Mouse (Mus musculus): Measurements from ENCODE around the gene Gm5726. TPM values are rescaled to one million over a fixed set of nuclear protein-coding genes. Genes with fewer than 3 reads are reported as not detected.
"Not testable (repeated sequence)": the region's sequence is repeated elsewhere in the genome, so short reads cannot be mapped to it uniquely, and the experiment has no call there.

Gene Gm5726
- not detected in 2 replicates for polyA plus RNA-seq (2016; fragmentation: Nextera tagmentation; extraction: Ambion mirVana)

GRCm38 (mm10) chr7:20545657-20546056 is at the start of gene Gm5726:
Gm5726 (minus strand) TSS chr7:20545757.
- not testable (repeated sequence) for H3K27ac ChIP-seq; H3K27me3 ChIP-seq (replicated peaks); ATAC-seq (ENCODE audit: low FRiP score, low read depth); H3K9ac ChIP-seq; H3K4me3 ChIP-seq; H3K36me3 ChIP-seq; H3K9me3 ChIP-seq; H3K4me1 ChIP-seq; H3K4me2 ChIP-seq (replicated peaks)
- WGBS, result no CpG with 5 or more reads among the region's 1 CpGs

- not testable (repeated sequence) for H3K9me3 ChIP-seq; H3K27me3 ChIP-seq (replicated peaks); H3K4me1 ChIP-seq; H3K9ac ChIP-seq; H3K4me3 ChIP-seq; H3K36me3 ChIP-seq; H3K4me2 ChIP-seq (replicated peaks); H3K27ac ChIP-seq; ATAC-seq (ENCODE audit: low FRiP score, low read depth)
- WGBS, result no CpG with 5 or more reads among the region's 3 CpGs
These were observed 30.6 kb upstream of the Gm5726 start, which contains the start of gene Gm4141 for GRCm38 (mm10) chr7:20576141-20576540. Gm4141 (minus strand) TSS chr7:20576241.

DNA sequence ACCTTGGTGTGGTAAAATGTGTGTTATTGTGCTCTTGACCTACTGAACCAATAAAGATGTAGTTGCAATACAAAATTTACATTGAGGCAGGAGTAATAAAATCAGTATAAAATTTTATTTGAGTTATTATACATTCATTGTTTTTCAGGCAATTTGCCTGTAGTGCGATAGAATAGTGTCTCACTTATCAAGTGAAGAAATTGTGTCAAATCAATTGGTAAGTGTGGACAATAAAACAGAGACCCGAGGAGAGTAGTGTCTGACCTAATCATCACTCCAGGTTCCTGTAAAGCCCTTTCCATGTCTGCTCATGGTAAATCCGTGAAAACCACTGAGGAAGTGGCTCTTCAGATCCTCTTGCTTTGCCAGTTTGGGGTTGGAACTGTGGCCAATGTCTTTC is 12.0 kb downstream of the Gm5726 start, which contains the start of gene Vmn1r104:
Vmn1r104 (plus strand) TSS at position 301 of the 400 bp plus-strand sequence.
- not testable (repeated sequence) for H3K4me1 ChIP-seq; H3K27me3 ChIP-seq (replicated peaks); H3K9ac ChIP-seq; H3K9me3 ChIP-seq; H3K4me3 ChIP-seq; H3K27ac ChIP-seq; ATAC-seq (ENCODE audit: low FRiP score, low read depth); H3K4me2 ChIP-seq (replicated peaks); H3K36me3 ChIP-seq
- WGBS, result no CpG with 5 or more reads among the region's 3 CpGs

DNA sequence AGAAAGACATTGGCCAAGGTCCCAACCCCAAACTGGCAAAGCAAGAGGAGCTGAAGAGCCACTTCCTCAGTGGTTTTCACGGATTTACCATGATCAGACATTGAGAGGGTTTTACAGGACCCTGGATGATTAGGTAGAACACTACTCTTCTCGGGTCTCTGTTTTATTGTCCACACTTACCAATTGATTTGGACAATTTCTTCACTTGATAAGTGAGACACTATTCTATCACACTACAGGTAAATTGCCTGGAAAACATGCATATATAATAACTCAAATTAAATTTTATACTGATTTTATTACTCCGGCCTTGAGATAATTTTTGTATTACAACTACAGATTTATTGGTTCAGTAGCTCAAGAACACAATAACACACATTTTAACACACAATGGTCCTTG is 35.1 kb downstream of the Gm5726 start, which contains the start of gene Vmn1r103:
Vmn1r103 (minus strand) TSS at position 101 of the 400 bp plus-strand sequence.
- not testable (repeated sequence) for H3K27ac ChIP-seq; H3K36me3 ChIP-seq; ATAC-seq (ENCODE audit: low FRiP score, low read depth); H3K27me3 ChIP-seq (replicated peaks); H3K9ac ChIP-seq; H3K4me2 ChIP-seq (replicated peaks); H3K9me3 ChIP-seq; H3K4me3 ChIP-seq; H3K4me1 ChIP-seq
- no CpG with 5 or more reads among the region's 3 CpGs for WGBS

Other genes with a start within 250 kb of the Gm5726 start
- not detected in 2 replicates for gene Gm4133, start 211.7 kb downstream of the Gm5726 start, polyA plus RNA-seq (2016; fragmentation: Nextera tagmentation; extraction: Ambion mirVana)
- gene Gm5728, start 170.3 kb downstream of the Gm5726 start, polyA plus RNA-seq (2016; fragmentation: Nextera tagmentation; extraction: Ambion mirVana), result not detected in 2 replicates
- gene Vmn1r100, start 127.8 kb downstream of the Gm5726 start, polyA plus RNA-seq (2016; fragmentation: Nextera tagmentation; extraction: Ambion mirVana), result not detected in 2 replicates
- gene Vmn1r101, start 103.2 kb downstream of the Gm5726 start, polyA plus RNA-seq (2016; fragmentation: Nextera tagmentation; extraction: Ambion mirVana), result not detected in 2 replicates
- not detected in 2 replicates for gene Gm10670, start 70.8 kb downstream of the Gm5726 start, polyA plus RNA-seq (2016; fragmentation: Nextera tagmentation; extraction: Ambion mirVana)
- gene Vmn1r103, start 35.2 kb downstream of the Gm5726 start, polyA plus RNA-seq (2016; fragmentation: Nextera tagmentation; extraction: Ambion mirVana), result not detected in 2 replicates
- not detected in 2 replicates for gene Vmn1r104, start 11.9 kb downstream of the Gm5726 start, polyA plus RNA-seq (2016; fragmentation: Nextera tagmentation; extraction: Ambion mirVana)
- not detected in 2 replicates for gene Gm4141, start 30.5 kb upstream of the Gm5726 start, polyA plus RNA-seq (2016; fragmentation: Nextera tagmentation; extraction: Ambion mirVana)
- gene Gm4513, start 53.3 kb upstream of the Gm5726 start, polyA plus RNA-seq (2016; fragmentation: Nextera tagmentation; extraction: Ambion mirVana), result not detected in 2 replicates
- gene Vmn1r107, start 123.2 kb upstream of the Gm5726 start, polyA plus RNA-seq (2016; fragmentation: Nextera tagmentation; extraction: Ambion mirVana), result not detected in 2 replicates
- not detected in 2 replicates for gene Vmn1r111, start 157.5 kb upstream of the Gm5726 start, polyA plus RNA-seq (2016; fragmentation: Nextera tagmentation; extraction: Ambion mirVana)
- not detected in 2 replicates for gene Gm10668, start 184.9 kb upstream of the Gm5726 start, polyA plus RNA-seq (2016; fragmentation: Nextera tagmentation; extraction: Ambion mirVana)
- gene Vmn1r112, start 225.4 kb upstream of the Gm5726 start, polyA plus RNA-seq (2016; fragmentation: Nextera tagmentation; extraction: Ambion mirVana), result not detected in 2 replicates
- not detected in 2 replicates for gene Vmn1r113, start 241.5 kb upstream of the Gm5726 start, polyA plus RNA-seq (2016; fragmentation: Nextera tagmentation; extraction: Ambion mirVana)

Data from neural tube, embryonic 12.5 days (tissue).